Mouse (Mus musculus) ovary, adult 10 weeks (tissue): ENCODE measurements around the gene Cadm2. TPM values are rescaled to one million over a fixed set of nuclear protein-coding genes. Genes with fewer than 3 reads are reported as not detected.

Experiments
- polyA plus RNA-seq: library from polyadenylated mRNA; stranded (reverse); fragments of 350-450 nt; fragmentation: Illumina TruSeq; extraction: RNeasy Lipid Tissue Mini Kit (QIAGEN cat#74804); gene quantifications from one replicate; pipeline ENCODE4 v1.2.3, GENCODE M21; 2014

The Cadm2 gene
- 1.2 TPM for polyA plus RNA-seq

DNA sequence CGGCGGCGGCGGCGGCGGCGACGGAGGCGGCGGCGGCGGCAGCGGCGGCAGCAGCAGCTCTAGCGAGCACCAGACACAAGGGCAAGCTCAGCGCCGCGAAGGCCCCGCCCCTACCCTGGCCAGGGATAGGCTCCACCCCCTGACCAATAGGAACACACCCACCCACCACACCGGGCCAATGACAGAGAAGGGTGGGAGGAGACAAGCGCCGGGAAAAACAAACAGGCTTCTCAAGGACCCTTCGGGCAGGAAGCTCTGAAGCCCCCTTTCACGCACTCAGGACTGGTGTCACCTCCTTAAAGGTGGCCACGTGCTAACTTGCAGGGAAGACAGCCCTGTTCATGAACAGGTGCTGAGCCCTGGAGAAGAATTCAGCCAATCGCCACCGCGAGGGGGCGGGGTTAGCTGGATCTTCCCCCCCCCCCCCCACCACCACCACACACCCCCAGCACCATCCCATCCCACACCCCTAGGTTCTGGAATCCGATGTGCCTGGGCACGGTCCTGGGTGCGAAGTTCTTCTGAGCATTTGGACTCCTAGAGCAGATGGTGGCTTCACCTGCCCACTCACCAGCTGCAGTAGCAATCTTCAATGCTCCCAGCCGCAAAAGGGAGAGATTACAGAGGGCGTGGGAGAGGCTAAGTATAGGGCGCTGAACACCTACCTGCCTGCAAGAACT is at the start of gene Cadm2:
Cadm2 (minus strand) TSS at position 83 of the 680 bp plus-strand sequence.

